Mouse (Mus musculus) lung, postnatal 0 days (tissue): Measurements from ENCODE around the gene Fam149a. TPM values are rescaled to one million over a fixed set of nuclear protein-coding genes. Genes with fewer than 3 reads are reported as not detected.

Experiments
- ATAC-seq: fragments of 200-750 bp; cut with Nextera tagmentation; 2 replicates; pipeline ENCODE4 v1.8.0; 2017; ENCODE audit warnings: moderate library complexity
- DNase-seq: peaks from one replicate; pipeline ENCODE4 v3.0.0-alpha.2; 2016; ENCODE audit warnings: low spot score
- H3K27ac ChIP-seq: fragments of 300-500 bp; sonication (generic); 2 replicates; pipeline ENCODE4 v1.5.1; 2014; ENCODE audit warnings: antibody characterized with exemption, mild to moderate bottlenecking, low read length, mixed read lengths
- H3K27me3 ChIP-seq: fragments of 300-500 bp; sonication (generic); replicated peaks from 2 replicates; pipeline ENCODE4 v1.6.1; 2014; ENCODE audit warnings: low read length, mixed read lengths; ENCODE audit not compliant: insufficient read depth
- H3K36me3 ChIP-seq: fragments of 300-500 bp; sonication (generic); 2 replicates; pipeline ENCODE4 v1.6.1; 2014; ENCODE audit warnings: low read length, mixed read lengths; ENCODE audit not compliant: insufficient read depth
- H3K4me1 ChIP-seq: fragments of 300-500 bp; sonication (generic); 2 replicates; pipeline ENCODE4 v1.6.1; 2014; ENCODE audit warnings: antibody characterized with exemption, low read depth, low read length, mixed read lengths; ENCODE audit not compliant: insufficient read depth
- H3K4me2 ChIP-seq: fragments of 300-500 bp; sonication (generic); replicated peaks from 2 replicates; pipeline ENCODE4 v1.6.1; 2014; ENCODE audit warnings: low read depth, mild to moderate bottlenecking, low read length, moderate library complexity, mixed read lengths
- H3K4me3 ChIP-seq: fragments of 300-500 bp; sonication (generic); 2 replicates; pipeline ENCODE4 v1.5.1; 2014; ENCODE audit warnings: low read depth, low read length
- H3K9ac ChIP-seq: fragments of 300-500 bp; sonication (generic); replicated peaks from 2 replicates; pipeline ENCODE4 v1.6.1; 2014; ENCODE audit warnings: low read depth, mild to moderate bottlenecking
- H3K9me3 ChIP-seq: fragments of 300-500 bp; sonication (generic); 2 replicates; pipeline ENCODE4 v1.6.1; 2016; ENCODE audit warnings: low read length, mixed read lengths
- CTCF ChIP-seq: IDR thresholded peaks from 2 replicates; pipeline ENCODE4 v1.5.1; 2016; ENCODE audit warnings: antibody characterized with exemption, mild to moderate bottlenecking
- EP300 ChIP-seq: IDR thresholded peaks from 2 replicates; pipeline ENCODE4 v1.6.1; 2016; ENCODE audit warnings: antibody characterized with exemption, mild to moderate bottlenecking, control low read depth
- WGBS: fragments of 180-500 bp; shearing (Covaris S2); extraction: QIAGEN DNeasy Blood & Tissue Kit; methylation state at CpG from one replicate; pipeline ENCODE4 v1.1.7; 2014; 5-methylcytosine and 5-hydroxymethylcytosine counted together
- polyA plus RNA-seq: library from polyadenylated mRNA; unstranded; fragments of >200 nt; fragmentation: Nextera tagmentation; extraction: Ambion mirVana; gene quantifications from 2 replicates; pipeline ENCODE4 v1.2.1, GENCODE M21; 2015

Gene Fam149a
- polyA plus RNA-seq = 7.3 and 8.4 TPM in 2 replicates

DNA sequence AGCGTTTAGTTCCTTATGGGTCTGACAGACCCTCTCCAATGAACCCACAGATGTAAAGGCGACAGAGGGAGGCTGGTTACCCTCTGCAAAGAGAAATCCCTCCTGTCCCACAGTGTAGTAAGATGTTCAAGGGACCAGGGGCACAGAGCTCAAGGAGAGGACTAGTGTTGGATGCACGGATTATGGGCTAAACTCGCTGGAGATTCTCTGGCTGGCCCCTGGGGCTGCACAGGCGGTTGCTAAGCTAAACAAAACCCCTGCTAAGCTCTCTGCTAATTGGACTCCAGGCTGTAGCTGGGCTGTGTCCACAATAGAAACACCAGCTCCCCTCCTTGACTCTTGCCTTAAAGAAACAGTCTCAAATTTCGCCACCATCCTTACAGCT lies at the start of gene Fam149a:
Fam149a (minus strand) TSS at position 329 of the 385 bp plus-strand sequence.
- no peaks in the 10 kb centered on the region for H3K27me3 ChIP-seq
- H3K9me3 ChIP-seq = no peaks in the 10 kb centered on the region
- no peaks in the 10 kb centered on the region for H3K36me3 ChIP-seq
- no peak within 1 kb of the TSS for H3K9ac ChIP-seq
- 6% methylated on average over 6 of the region's 6 CpGs for WGBS
- no peak for TF ChIP-seq EP300
- TF ChIP-seq CTCF = no peak
- peak within 1 kb of the TSS; percentile 2; the same call in 1 of the 2 replicates for H3K4me3 ChIP-seq
- H3K4me2 ChIP-seq = peak within 1 kb of the TSS; percentile 45
- DNase-seq (peak; percentile 18), ATAC-seq (no peak)
- no peak within 1 kb of the TSS for H3K27ac ChIP-seq
- H3K4me1 ChIP-seq = no peaks in the 10 kb centered on the region

- 84% methylated on average over 7 of the region's 7 CpGs for WGBS
- H3K4me3 ChIP-seq = no peak overlapping the region
- H3K36me3 ChIP-seq = no peaks in the 10 kb centered on the region
- H3K9ac ChIP-seq = no peak overlapping the region
- TF ChIP-seq EP300 (no peak), CTCF (no peak)
- no peaks in the 10 kb centered on the region for H3K9me3 ChIP-seq
- no peak for ATAC-seq
- no peaks in the 10 kb centered on the region for H3K27me3 ChIP-seq
- no peak for DNase-seq
- H3K27ac ChIP-seq = no peak overlapping the region
- H3K4me2 ChIP-seq = no peak overlapping the region
- no peaks in the 10 kb centered on the region for H3K4me1 ChIP-seq
Observed at GRCm38 (mm10) chr8:45420151-45420550, 38.1 kb upstream of the Fam149a start.

DNA sequence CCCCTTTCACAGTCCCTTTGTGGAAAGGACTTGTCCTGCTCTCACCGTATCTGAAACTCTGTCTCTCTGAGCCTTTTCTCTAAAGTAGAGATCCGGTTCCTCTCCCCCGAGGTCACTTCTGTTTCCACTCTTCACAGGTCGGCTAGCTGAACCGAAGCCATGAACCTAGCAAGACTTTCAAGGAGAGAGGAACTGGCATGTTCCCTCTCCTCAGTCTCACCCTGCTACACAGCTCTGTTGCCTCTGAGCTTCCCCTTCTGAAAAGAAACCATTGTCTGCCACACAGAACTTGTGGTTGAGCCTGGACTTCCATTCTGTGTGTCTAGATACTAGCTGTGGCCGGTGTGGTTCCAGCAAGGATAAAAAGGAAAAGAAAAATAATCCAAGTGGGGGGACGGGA lies 32.9 kb upstream of the Fam149a start:
- no peak overlapping the region for H3K9ac ChIP-seq
- H3K36me3 ChIP-seq = no peaks in the 10 kb centered on the region
- no peaks in the 10 kb centered on the region for H3K9me3 ChIP-seq
- H3K27ac ChIP-seq = no peak overlapping the region
- H3K4me3 ChIP-seq = no peak overlapping the region
- no peak overlapping the region for H3K4me2 ChIP-seq
- TF ChIP-seq EP300 = no peak
- no peak for TF ChIP-seq CTCF
- DNase-seq = peak; percentile 12
- no peaks in the 10 kb centered on the region for H3K27me3 ChIP-seq
- H3K4me1 ChIP-seq = no peaks in the 10 kb centered on the region
- 59% methylated on average over 7 of the region's 7 CpGs for WGBS
- ATAC-seq = no peak

- peak; percentile 22; the same call in 1 of the 2 replicates for ATAC-seq
- whole genome bisulfite sequencing = 39% methylated on average over 2 of the region's 2 CpGs
- Histone ChIP-seq H3K27me3 (no peaks in the 10 kb centered on the region), H3K9me3 (no peaks in the 10 kb centered on the region), H3K9ac (peak within 1 kb of the TSS; percentile 52), H3K36me3 (no peaks in the 10 kb centered on the region), H3K4me1 (no peaks in the 10 kb centered on the region), H3K27ac (peak within 1 kb of the TSS; percentile 82), H3K4me2 (peak within 1 kb of the TSS; percentile 59), H3K4me3 (peak within 1 kb of the TSS; percentile 51)
- TF ChIP-seq CTCF = no peak
- TF ChIP-seq EP300 = 0 out of 2 replicates have a peak, but pooled peaks have one; percentile 32
- DNase-seq = peak; percentile 52
Observed at GRCm38 (mm10) chr8:45410882-45411281, 28.8 kb upstream of the Fam149a start, which contains the start of gene Tlr3. Tlr3 (minus strand) TSS chr8:45411080.

- Histone ChIP-seq H3K9me3 (no peaks in the 10 kb centered on the region), H3K4me2 (peak overlapping the region; percentile 59), H3K4me3 (peak overlapping the region; percentile 51), H3K27me3 (no peaks in the 10 kb centered on the region), H3K27ac (peak overlapping the region; percentile 82), H3K36me3 (no peaks in the 10 kb centered on the region), H3K9ac (peak overlapping the region; percentile 52), H3K4me1 (no peaks in the 10 kb centered on the region)
- no peak for TF ChIP-seq EP300
- peak; percentile 57 for TF ChIP-seq CTCF
- 4% methylated on average over 18 of the region's 18 CpGs for WGBS
- ATAC-seq (peak; percentile 97), DNase-seq (peak; percentile 86)
Observed at GRCm38 (mm10) chr8:45410146-45410880, 28.2 kb upstream of the Fam149a start.

DNA sequence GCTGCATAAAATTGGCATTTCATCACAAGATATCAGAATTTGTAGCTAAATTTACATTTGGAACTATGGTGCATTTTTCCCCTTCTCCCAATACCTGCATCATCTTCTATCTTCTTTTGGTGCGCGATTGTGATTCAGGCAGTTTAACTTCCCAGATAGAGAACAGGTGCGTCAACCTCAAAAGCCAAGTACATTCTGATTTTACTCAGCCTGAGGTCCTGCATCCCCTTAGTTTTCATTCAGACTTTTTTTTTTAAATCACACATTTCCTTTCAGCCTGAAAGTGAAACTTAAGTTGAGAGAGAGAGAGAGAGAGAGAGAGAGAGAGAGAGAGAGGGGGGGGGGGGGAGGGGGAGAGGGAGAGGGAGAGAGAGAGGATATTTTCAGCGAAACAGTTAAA lies 27.6 kb upstream of the Fam149a start:
- Histone ChIP-seq H3K4me2 (peak overlapping the region; percentile 59), H3K4me1 (no peaks in the 10 kb centered on the region), H3K9me3 (no peaks in the 10 kb centered on the region), H3K4me3 (peak overlapping the region; percentile 51), H3K36me3 (no peaks in the 10 kb centered on the region), H3K27me3 (no peaks in the 10 kb centered on the region), H3K27ac (peak overlapping the region; percentile 82), H3K9ac (peak overlapping the region; percentile 52)
- peak; percentile 32 for ATAC-seq
- 32% methylated on average over 4 of the region's 4 CpGs for WGBS
- DNase-seq = no peak
- TF ChIP-seq CTCF (no peak), EP300 (no peak)
